Mouse (Mus musculus): ENCODE results near the gene Gm45062. TPM values are rescaled to one million over a fixed set of nuclear protein-coding genes. Genes with fewer than 3 reads are reported as not detected.
A peak's percentile ranks its signal among the peaks of the same experiment; 100 is the strongest.

The Gm45062 gene
- polyA plus RNA-seq, 1 experiment from 2014 or later, result 5.5 TPM

DNA sequence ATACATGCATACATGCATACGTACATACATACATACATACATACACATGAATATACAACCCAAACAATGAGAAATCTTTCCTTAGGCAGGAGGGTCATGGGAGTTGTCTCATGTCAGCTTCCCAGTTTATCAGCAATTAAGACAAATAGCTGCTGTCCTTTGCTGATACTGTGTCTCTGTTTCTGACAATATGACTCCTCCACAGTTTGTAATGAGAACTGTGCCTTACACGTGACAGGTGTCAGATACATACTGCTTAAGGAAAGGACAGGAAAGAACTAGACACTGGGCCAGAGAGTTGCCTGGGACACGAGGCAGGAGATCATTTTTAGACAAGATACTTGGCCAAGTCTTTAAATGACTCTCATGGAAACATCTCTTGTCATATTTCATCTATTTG is 215.1 kb downstream of the Gm45062 start:
- Histone ChIP-seq H3K4me1 (ENCODE audit: control insufficient read depth, insufficient read depth, low read length) (no peaks in the 10 kb centered on the region), H3K4me3 (ENCODE audit: low read length) (no peak overlapping the region), H3K9ac (ENCODE audit: low read depth, low read length) (no peak overlapping the region), H3K4me2 (replicated peaks; ENCODE audit: low read depth, low read length) (no peak overlapping the region), H3K27ac (ENCODE audit: low read depth, low read length) (no peak overlapping the region), H3K36me3 (ENCODE audit: control insufficient read depth, insufficient read depth, low read length) (no peaks in the 10 kb centered on the region), H3K27me3 (ENCODE audit: control insufficient read depth, insufficient read depth, low read length) (no peaks in the 10 kb centered on the region), H3K9me3 (ENCODE audit: control insufficient read depth, low read length) (no peaks in the 10 kb centered on the region)
- 51% methylated on average over 3 of the region's 3 CpGs for WGBS
- ATAC-seq (ENCODE audit: low FRiP score, low TSS enrichment), result no peak

DNA sequence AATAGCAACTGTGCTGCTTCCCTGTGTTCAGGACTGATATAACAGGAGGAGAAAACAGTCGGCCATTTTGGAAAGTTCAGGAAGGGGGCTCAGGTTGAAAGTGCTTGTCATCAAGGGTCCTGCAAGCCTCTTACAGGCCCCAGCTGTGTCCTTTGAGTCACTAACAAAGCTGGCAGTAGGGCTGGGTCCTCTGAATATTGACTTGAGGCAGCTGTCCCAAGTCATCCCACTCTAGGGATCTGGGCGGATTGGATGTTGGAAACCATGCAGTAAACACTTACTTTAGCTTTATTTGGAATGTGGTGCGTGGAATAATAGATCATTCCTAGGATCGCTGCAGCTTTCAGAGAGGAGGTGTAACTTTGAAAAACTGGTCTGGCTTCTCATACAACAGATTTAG is 215.6 kb downstream of the Gm45062 start:
- no peaks in the 10 kb centered on the region for H3K27me3 ChIP-seq (ENCODE audit: control insufficient read depth, insufficient read depth, low read length)
- no peak overlapping the region for H3K4me3 ChIP-seq (ENCODE audit: low read length)
- 71% methylated on average over 4 of the region's 4 CpGs for WGBS
- no peak overlapping the region for H3K4me2 ChIP-seq (replicated peaks; ENCODE audit: low read depth, low read length)
- H3K9me3 ChIP-seq (ENCODE audit: control insufficient read depth, low read length), result no peaks in the 10 kb centered on the region
- H3K9ac ChIP-seq (ENCODE audit: low read depth, low read length), result no peak overlapping the region
- H3K27ac ChIP-seq (ENCODE audit: low read depth, low read length), result no peak overlapping the region
- 0 out of 2 replicates have a peak, but pooled peaks have one; percentile 43 for ATAC-seq (ENCODE audit: low FRiP score, low TSS enrichment)
- no peaks in the 10 kb centered on the region for H3K4me1 ChIP-seq (ENCODE audit: control insufficient read depth, insufficient read depth, low read length)
- no peaks in the 10 kb centered on the region for H3K36me3 ChIP-seq (ENCODE audit: control insufficient read depth, insufficient read depth, low read length)

DNA sequence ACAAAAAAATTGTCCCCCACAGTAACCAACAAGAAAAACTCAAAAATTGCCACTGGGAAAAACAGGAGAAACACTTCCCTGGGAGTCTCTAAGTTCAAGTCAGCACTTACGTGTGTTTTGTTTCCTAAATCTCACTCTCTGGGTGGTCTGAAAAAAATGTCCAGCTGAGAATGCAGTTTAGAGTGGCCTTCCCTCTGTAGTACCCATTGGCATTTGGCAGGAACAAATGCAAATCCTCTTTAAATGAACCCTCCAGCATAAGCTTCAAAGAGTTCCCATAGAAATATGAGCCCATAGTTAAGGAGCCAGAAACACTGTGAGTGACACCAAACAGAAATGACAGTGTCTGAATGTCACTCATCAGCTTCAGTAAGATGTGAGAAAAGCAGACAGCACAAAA is 219.9 kb downstream of the Gm45062 start:
- H3K36me3 ChIP-seq (ENCODE audit: control insufficient read depth, insufficient read depth, low read length), result no peaks in the 10 kb centered on the region
- no peaks in the 10 kb centered on the region for H3K9me3 ChIP-seq (ENCODE audit: control insufficient read depth, low read length)
- H3K4me2 ChIP-seq (replicated peaks; ENCODE audit: low read depth, low read length), result no peak overlapping the region
- ATAC-seq (ENCODE audit: low FRiP score, low TSS enrichment), result no peak
- no peak overlapping the region for H3K4me3 ChIP-seq (ENCODE audit: low read length)
- no peak overlapping the region for H3K9ac ChIP-seq (ENCODE audit: low read depth, low read length)
- no peak overlapping the region for H3K27ac ChIP-seq (ENCODE audit: low read depth, low read length)
- WGBS, result 41% methylated on average over 1 of the region's 1 CpGs
- H3K4me1 ChIP-seq (ENCODE audit: control insufficient read depth, insufficient read depth, low read length), result no peaks in the 10 kb centered on the region
- H3K27me3 ChIP-seq (ENCODE audit: control insufficient read depth, insufficient read depth, low read length), result no peaks in the 10 kb centered on the region

DNA sequence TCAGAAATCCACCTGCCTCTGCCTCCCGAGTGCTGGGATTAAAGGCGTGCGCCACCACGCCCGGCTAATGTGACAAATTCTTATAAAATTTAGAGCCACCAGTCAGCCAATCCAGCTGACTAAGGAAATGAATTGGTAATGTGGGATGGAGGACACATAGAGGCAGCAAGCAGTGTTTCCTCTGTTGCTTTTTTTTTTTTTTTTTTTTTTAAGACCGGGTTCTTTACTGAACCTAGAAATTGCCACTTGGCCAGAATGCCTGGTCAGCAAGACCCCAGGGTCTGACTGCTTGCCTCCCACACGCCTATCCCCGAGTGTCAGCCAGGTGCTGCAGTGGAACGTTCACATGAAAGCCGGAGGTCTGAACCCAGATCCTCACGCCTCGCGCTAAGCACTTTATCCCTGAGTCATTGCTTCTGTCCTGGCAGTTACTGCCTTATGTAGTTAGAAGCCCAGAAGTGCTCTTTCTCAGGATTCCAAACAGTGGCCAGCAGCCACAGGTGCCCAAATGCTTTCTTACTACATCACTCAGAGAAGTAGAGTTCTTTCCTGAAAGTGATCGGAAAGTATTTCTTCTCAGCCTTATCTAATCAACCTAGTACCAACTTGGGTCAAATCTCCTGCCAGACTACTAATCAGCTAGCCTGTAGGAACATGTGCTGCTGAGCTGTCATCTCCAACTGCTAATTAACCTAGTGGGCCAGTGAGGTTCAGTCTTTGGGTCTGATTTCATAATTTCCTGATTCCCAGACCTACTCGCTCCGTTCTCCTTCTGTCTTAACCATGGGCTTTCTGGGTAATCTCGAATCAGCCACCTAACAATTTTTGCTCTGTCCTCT is 225.4 kb downstream of the Gm45062 start:
- H3K9me3 ChIP-seq (ENCODE audit: control insufficient read depth, low read length), result no peaks in the 10 kb centered on the region
- H3K36me3 ChIP-seq (ENCODE audit: control insufficient read depth, insufficient read depth, low read length), result no peaks in the 10 kb centered on the region
- H3K27ac ChIP-seq (ENCODE audit: low read depth, low read length), result no peak overlapping the region
- no peaks in the 10 kb centered on the region for H3K27me3 ChIP-seq (ENCODE audit: control insufficient read depth, insufficient read depth, low read length)
- ATAC-seq (ENCODE audit: low FRiP score, low TSS enrichment), result no peak
- H3K9ac ChIP-seq (ENCODE audit: low read depth, low read length), result no peak overlapping the region
- no peak overlapping the region for H3K4me3 ChIP-seq (ENCODE audit: low read length)
- H3K4me1 ChIP-seq (ENCODE audit: control insufficient read depth, insufficient read depth, low read length), result peaks cover 3% of the 10 kb centered on the region; the same call in 1 of the 2 replicates
- WGBS, result 89% methylated on average over 17 of the region's 17 CpGs
- H3K4me2 ChIP-seq (replicated peaks; ENCODE audit: low read depth, low read length), result no peak overlapping the region

DNA sequence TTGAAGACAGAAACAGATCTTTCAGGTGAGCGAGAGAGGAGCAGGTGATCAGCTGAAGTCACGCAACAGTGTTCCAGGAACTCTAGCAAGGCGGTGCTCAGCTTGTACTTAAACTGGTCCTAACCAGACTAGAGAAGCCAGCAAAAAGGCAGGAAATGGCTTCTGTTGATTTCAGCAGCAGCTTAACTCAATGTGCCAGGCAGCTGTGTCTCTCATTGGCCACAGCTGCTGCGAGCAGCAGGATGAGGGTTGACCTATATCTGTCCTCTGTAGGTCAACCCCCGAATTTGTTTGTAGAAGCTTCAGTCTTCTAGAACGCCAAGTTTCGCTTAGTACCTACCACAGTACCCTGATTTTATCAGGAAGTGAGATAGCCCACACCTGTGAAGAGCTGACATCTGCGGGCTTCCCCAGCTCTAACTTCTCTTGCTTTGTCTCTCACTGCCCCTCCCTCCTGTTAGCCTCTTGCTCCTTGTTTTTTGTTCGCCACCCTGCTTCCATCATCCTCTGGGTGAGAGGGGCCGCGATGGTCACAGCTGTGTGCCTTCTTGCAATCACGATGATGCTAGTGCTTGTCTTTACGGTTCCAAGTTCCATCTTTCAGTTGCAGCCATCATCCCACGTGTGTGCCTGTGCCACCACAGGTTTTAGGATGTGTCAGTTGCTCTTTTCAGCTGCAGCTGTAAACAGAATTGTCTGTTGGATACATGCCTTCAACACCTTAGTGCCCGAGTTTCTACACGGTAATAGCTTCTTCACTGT is 226.3 kb downstream of the Gm45062 start:
- 83% methylated on average over 16 of the region's 16 CpGs for WGBS
- ATAC-seq (ENCODE audit: low FRiP score, low TSS enrichment), result 0 out of 2 replicates have a peak, but pooled peaks have one; percentile 24
- Histone ChIP-seq H3K27ac (ENCODE audit: low read depth, low read length) (no peak overlapping the region), H3K36me3 (ENCODE audit: control insufficient read depth, insufficient read depth, low read length) (no peaks in the 10 kb centered on the region), H3K4me1 (ENCODE audit: control insufficient read depth, insufficient read depth, low read length) (peaks cover 3% of the 10 kb centered on the region; the same call in 1 of the 2 replicates), H3K27me3 (ENCODE audit: control insufficient read depth, insufficient read depth, low read length) (no peaks in the 10 kb centered on the region; the same call in 1 of the 2 replicates), H3K4me2 (replicated peaks; ENCODE audit: low read depth, low read length) (no peak overlapping the region), H3K9ac (ENCODE audit: low read depth, low read length) (no peak overlapping the region), H3K9me3 (ENCODE audit: control insufficient read depth, low read length) (no peaks in the 10 kb centered on the region), H3K4me3 (ENCODE audit: low read length) (no peak overlapping the region)

DNA sequence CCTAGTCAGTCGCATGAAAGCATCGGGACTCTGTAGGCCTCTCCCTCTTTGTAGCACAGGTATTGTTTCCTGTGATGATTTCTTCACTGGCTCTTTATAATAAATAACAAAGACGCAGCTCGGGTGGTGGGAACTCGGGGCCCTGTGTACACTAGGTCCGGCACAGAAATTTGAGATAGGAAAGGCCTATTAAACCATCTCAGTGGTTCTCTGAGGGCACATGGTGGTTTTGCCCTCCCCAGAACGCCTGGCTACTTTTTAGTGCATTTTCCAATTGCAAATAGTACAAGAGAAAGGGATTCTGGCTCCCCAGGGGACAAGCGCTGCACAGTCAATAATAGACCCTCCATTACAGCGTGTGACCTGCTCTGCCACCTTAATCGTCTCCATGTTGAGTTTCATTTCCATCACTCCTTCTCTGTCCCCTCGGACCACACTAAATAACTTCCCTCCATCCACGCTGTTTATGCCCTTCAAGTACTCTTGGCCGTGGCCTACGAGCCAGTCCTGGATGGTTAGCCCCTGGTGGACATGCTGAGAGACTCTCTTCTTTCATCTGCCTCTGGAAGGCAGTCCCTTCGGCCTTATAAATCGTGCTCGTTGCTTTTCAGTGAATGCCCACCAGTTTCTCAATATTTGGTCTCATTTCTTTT is 227.3 kb downstream of the Gm45062 start:
- WGBS, result 85% methylated on average over 17 of the region's 17 CpGs
- Histone ChIP-seq H3K4me2 (replicated peaks; ENCODE audit: low read depth, low read length) (no peak overlapping the region), H3K9me3 (ENCODE audit: control insufficient read depth, low read length) (no peaks in the 10 kb centered on the region), H3K4me1 (ENCODE audit: control insufficient read depth, insufficient read depth, low read length) (peaks cover 3% of the 10 kb centered on the region; the same call in 1 of the 2 replicates), H3K9ac (ENCODE audit: low read depth, low read length) (no peak overlapping the region), H3K27ac (ENCODE audit: low read depth, low read length) (no peak overlapping the region), H3K27me3 (ENCODE audit: control insufficient read depth, insufficient read depth, low read length) (no peaks in the 10 kb centered on the region; the same call in 1 of the 2 replicates), H3K4me3 (ENCODE audit: low read length) (no peak overlapping the region), H3K36me3 (ENCODE audit: control insufficient read depth, insufficient read depth, low read length) (no peaks in the 10 kb centered on the region)
- ATAC-seq (ENCODE audit: low FRiP score, low TSS enrichment), result no peak

- Histone ChIP-seq H3K4me2 (replicated peaks; ENCODE audit: low read depth, low read length) (no peak overlapping the region), H3K27me3 (ENCODE audit: control insufficient read depth, insufficient read depth, low read length) (no peaks in the 10 kb centered on the region; the same call in 1 of the 2 replicates), H3K36me3 (ENCODE audit: control insufficient read depth, insufficient read depth, low read length) (no peaks in the 10 kb centered on the region), H3K27ac (ENCODE audit: low read depth, low read length) (no peak overlapping the region), H3K4me3 (ENCODE audit: low read length) (no peak overlapping the region), H3K9ac (ENCODE audit: low read depth, low read length) (no peak overlapping the region), H3K4me1 (ENCODE audit: control insufficient read depth, insufficient read depth, low read length) (peaks cover 3% of the 10 kb centered on the region; the same call in 1 of the 2 replicates), H3K9me3 (ENCODE audit: control insufficient read depth, low read length) (no peaks in the 10 kb centered on the region)
- no peak for ATAC-seq (ENCODE audit: low FRiP score, low TSS enrichment)
- 71% methylated on average over 20 of the region's 20 CpGs for WGBS
These were observed 228.0 kb downstream of the Gm45062 start for GRCm38 (mm10) chr6:8487044-8487853.

DNA sequence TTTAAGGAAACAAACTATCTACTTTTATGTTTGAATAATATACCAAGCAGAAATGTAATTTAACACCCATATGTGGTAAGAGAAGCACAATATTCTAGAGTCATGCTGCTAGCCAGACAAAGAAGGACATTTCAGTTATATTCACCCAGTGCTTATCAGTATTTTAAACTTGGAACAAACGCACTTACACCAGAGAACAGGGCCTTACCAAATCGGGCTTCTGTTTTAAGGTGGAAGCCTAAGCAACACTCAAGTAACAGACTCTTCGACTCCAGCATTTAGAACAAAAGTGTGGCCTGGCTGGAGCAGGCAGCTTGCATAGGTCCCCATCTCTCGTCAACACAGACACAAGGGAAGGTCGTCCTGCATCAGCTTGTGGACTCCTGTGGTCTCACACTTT is 229.0 kb downstream of the Gm45062 start:
- Histone ChIP-seq H3K9ac (ENCODE audit: low read depth, low read length) (no peak overlapping the region), H3K27ac (ENCODE audit: low read depth, low read length) (no peak overlapping the region), H3K36me3 (ENCODE audit: control insufficient read depth, insufficient read depth, low read length) (no peaks in the 10 kb centered on the region), H3K27me3 (ENCODE audit: control insufficient read depth, insufficient read depth, low read length) (no peaks in the 10 kb centered on the region; the same call in 1 of the 2 replicates), H3K4me3 (ENCODE audit: low read length) (no peak overlapping the region), H3K9me3 (ENCODE audit: control insufficient read depth, low read length) (no peaks in the 10 kb centered on the region), H3K4me2 (replicated peaks; ENCODE audit: low read depth, low read length) (no peak overlapping the region), H3K4me1 (ENCODE audit: control insufficient read depth, insufficient read depth, low read length) (peaks cover 3% of the 10 kb centered on the region; the same call in 1 of the 2 replicates)
- ATAC-seq (ENCODE audit: low FRiP score, low TSS enrichment), result no peak
- WGBS, result 69% methylated on average over 5 of the region's 5 CpGs
